In genomic region chr9:115644953-115645352, GRCm38 (mm10) we compare ENCODE assay signal across 19 mouse cellular contexts.
"Had no signal": no experiment of that assay in that cellular context is flagged by ENCODE, and none has a peak within 500 bp of the region (broad histone marks: within the 10 kb centered on the region; RNA-seq: fewer than 3 reads in every experiment).

No protein-coding gene starts in this region.

- H3K4me2 ChIP-seq: limb, embryonic 13.5 days; liver, embryonic 12.5 days; liver, embryonic 15.5 days; lung, embryonic 15.5 days; midbrain, embryonic 11.5 days; neural tube, embryonic 12.5 days had no signal

- H3K4me1 ChIP-seq: liver, embryonic 12.5 days; liver, embryonic 15.5 days; lung, embryonic 15.5 days; megakaryocyte, embryonic 14.5 days had no signal

- ATAC-seq: liver, embryonic 12.5 days had no signal

- H3K9me3 ChIP-seq: limb, embryonic 10.5 days; limb, embryonic 13.5 days; liver, embryonic 12.5 days; liver, embryonic 15.5 days; lung, embryonic 15.5 days; neural tube, embryonic 12.5 days had no signal

- H3K36me3 ChIP-seq: limb, embryonic 10.5 days; limb, embryonic 13.5 days; liver, embryonic 12.5 days; liver, embryonic 15.5 days; lung, embryonic 15.5 days; neural tube, embryonic 12.5 days had no signal

- H3K4me3 ChIP-seq: layer of hippocampus, adult 2 months; limb, embryonic 10.5 days; limb, embryonic 13.5 days; liver, embryonic 12.5 days; liver, embryonic 15.5 days; lung, embryonic 15.5 days; megakaryocyte, embryonic 14.5 days; neural tube, embryonic 12.5 days had no signal

- H3K9ac ChIP-seq: limb, embryonic 13.5 days; liver, embryonic 12.5 days; liver, embryonic 15.5 days; lung, embryonic 15.5 days; neural tube, embryonic 12.5 days had no signal

- H3K27ac ChIP-seq: kidney, postnatal 0 days; layer of hippocampus, adult 2 months; limb, embryonic 10.5 days; limb, embryonic 13.5 days; liver, embryonic 12.5 days; liver, embryonic 15.5 days; lung, embryonic 15.5 days; neural tube, embryonic 12.5 days had no signal

- H3K27me3 ChIP-seq: limb, embryonic 13.5 days; liver, embryonic 12.5 days; liver, embryonic 15.5 days; lung, embryonic 15.5 days; neural tube, embryonic 12.5 days had no signal

- DNase-seq: kidney, postnatal 25 days; layer of hippocampus, adult 9-11 months; liver; lung, adult 18-20 months; lung, postnatal 10 days; lung, postnatal 36 days; midbrain, embryonic 14.5 days; thymus, adult 18-20 months; thymus, postnatal 36 days had no signal
